Mouse (Mus musculus) bone marrow, adult 2 months (tissue): Measurements from ENCODE around the gene Wnk2.

Source experiments
- CTCF ChIP-seq: fragments of 200-500 bp; IDR thresholded peaks from 2 replicates; pipeline ENCODE4 v1.5.1; 2011; ENCODE audit warnings: low read length, control low read depth; ENCODE audit not compliant: control insufficient read depth, insufficient read depth
- POLR2A ChIP-seq: fragments of 200-500 bp; IDR thresholded peaks from 2 replicates; pipeline ENCODE4 v1.6.1; 2011; ENCODE audit warnings: low read depth, mild to moderate bottlenecking, control low read depth, low read length, borderline replicate concordance; ENCODE audit not compliant: control insufficient read depth

GRCm38 (mm10) chr13:49036928-49037574, 110.8 kb downstream of the Wnk2 start:
- TF ChIP-seq POLR2A (no peak), CTCF (no peak)
